Comparison of ENCODE assay signal across 8 mouse cellular contexts in genomic region chr11:42418996-42419782, GRCm38 (mm10). TPM values are rescaled to one million over a fixed set of nuclear protein-coding genes. Genes with fewer than 3 reads are reported as not detected.
DNase-seq lines count a peak whose midpoint lies in the region; ATAC-seq lines count a peak whose summit lies in the region.

Gabrb2 (plus strand) TSS chr11:42419757.

- no peak within 1 kb of the TSS for H3K27ac ChIP-seq in heart, embryonic 11.5 days (ENCODE audit: low read depth, low read length)
- no peak within 1 kb of the TSS for H3K27ac ChIP-seq in embryonic facial prominence, embryonic 15.5 days (replicated peaks)
- peak within 1 kb of the TSS; percentile 82 for H3K27ac ChIP-seq in neural tube, embryonic 15.5 days (replicated peaks)

- H3K4me3 ChIP-seq in heart, embryonic 11.5 days (ENCODE audit: low read depth, low read length), result peak within 1 kb of the TSS; percentile 52
- peak within 1 kb of the TSS; percentile 48 for H3K4me3 ChIP-seq in embryonic facial prominence, embryonic 15.5 days (replicated peaks)
- H3K4me3 ChIP-seq in neural tube, embryonic 15.5 days (replicated peaks), result peak within 1 kb of the TSS; percentile 66

- intact Hi-C loops in left cerebral cortex, postnatal 25 days (cut with DNase I), result no loop called here

- ATAC-seq in heart, embryonic 11.5 days (replicated peaks; ENCODE audit: insufficient number of reproducible peaks, low FRiP score, low TSS enrichment), result no peak
- ATAC-seq in embryonic facial prominence, embryonic 15.5 days (ENCODE audit: insufficient number of reproducible peaks, low FRiP score, low TSS enrichment, low read depth), result no peak
- ATAC-seq in neural tube, embryonic 15.5 days (ENCODE audit: low FRiP score), result peak; percentile 25

- H3K4me2 ChIP-seq in heart, embryonic 11.5 days, result peak within 1 kb of the TSS; percentile 84
- H3K4me2 ChIP-seq in embryonic facial prominence, embryonic 15.5 days (replicated peaks), result peak within 1 kb of the TSS; percentile 88
- H3K4me2 ChIP-seq in neural tube, embryonic 15.5 days, result peak within 1 kb of the TSS; percentile 84

- peak within 1 kb of the TSS; percentile 65 for H3K9ac ChIP-seq in heart, embryonic 11.5 days (ENCODE audit: low read depth, low read length)
- H3K9ac ChIP-seq in embryonic facial prominence, embryonic 15.5 days, result no peak within 1 kb of the TSS
- H3K9ac ChIP-seq in neural tube, embryonic 15.5 days (replicated peaks), result peak within 1 kb of the TSS; percentile 76

- no peaks in the 10 kb centered on the region for H3K36me3 ChIP-seq in heart, embryonic 11.5 days (ENCODE audit: control insufficient read depth, insufficient read depth, low read length)
- H3K36me3 ChIP-seq in embryonic facial prominence, embryonic 15.5 days, result no peaks in the 10 kb centered on the region
- H3K36me3 ChIP-seq in neural tube, embryonic 15.5 days, result no peaks in the 10 kb centered on the region

- no peaks in the 10 kb centered on the region for H3K27me3 ChIP-seq in heart, embryonic 11.5 days (ENCODE audit: control insufficient read depth, insufficient read depth, low read length)
- peaks cover 12% of the 10 kb centered on the region for H3K27me3 ChIP-seq in embryonic facial prominence, embryonic 15.5 days
- H3K27me3 ChIP-seq in neural tube, embryonic 15.5 days (replicated peaks), result no peaks in the 10 kb centered on the region

- H3K4me1 ChIP-seq in heart, embryonic 11.5 days (ENCODE audit: control insufficient read depth, insufficient read depth, low read length), result no peaks in the 10 kb centered on the region
- H3K4me1 ChIP-seq in embryonic facial prominence, embryonic 15.5 days, result 0 out of 2 replicates have a peak, but pooled peaks cover 3% of the 10 kb centered on the region
- H3K4me1 ChIP-seq in neural tube, embryonic 15.5 days, result peaks cover 20% of the 10 kb centered on the region

- no peak for DNase-seq in heart, adult 8-10 months (ENCODE audit: low spot score)
- peak; percentile 7 for DNase-seq in ES-CJ7 (ENCODE audit: low read depth, low spot score)
- DNase-seq in left cerebral cortex, postnatal 25 days (ENCODE audit: low spot score in 2 of 2), result no peak
- DNase-seq in adipocyte (ENCODE audit: low spot score), result no peak
- no peak for DNase-seq in kidney, postnatal 14 days

- 26% methylated on average over 18 of the region's 20 CpGs for WGBS in heart, embryonic 11.5 days (ENCODE audit: insufficient replicate concordance)
- WGBS in embryonic facial prominence, embryonic 15.5 days, result 26% methylated on average over 20 of the region's 20 CpGs
- WGBS in neural tube, embryonic 15.5 days, result 26% methylated on average over 19 of the region's 20 CpGs

- no peaks in the 10 kb centered on the region for H3K9me3 ChIP-seq in heart, embryonic 11.5 days (replicated peaks; ENCODE audit: control insufficient read depth, low read length)
- no peaks in the 10 kb centered on the region for H3K9me3 ChIP-seq in embryonic facial prominence, embryonic 15.5 days (replicated peaks)
- no peaks in the 10 kb centered on the region for H3K9me3 ChIP-seq in neural tube, embryonic 15.5 days (replicated peaks)

RNA-seq across cellular contexts. Expression of gene Gabrb2, which starts in this region (rescaled TPM):
- polyA plus RNA-seq in heart, embryonic 11.5 days (2014; fragmentation: Nextera tagmentation; extraction: Ambion mirVana), result 1.8 and 2.2 TPM in 2 replicates
- total RNA-seq in heart, adult 8-10 months (2022), result 1 to 10 TPM in 1 of 4 experiments, under 1 TPM in 3; 0.37 to 1.6 (median 0.72) TPM
- 1.3 and 1.7 TPM in 2 replicates for polyA plus RNA-seq in embryonic facial prominence, embryonic 15.5 days (2015; fragmentation: Nextera tagmentation; extraction: Ambion mirVana)
- total RNA-seq in left cerebral cortex, postnatal 25 days (2021), result 100 to 1,000 TPM; 188 to 196 TPM
- 10.7 and 15.3 TPM in 2 replicates for polyA plus RNA-seq in neural tube, embryonic 15.5 days (2015; fragmentation: Nextera tagmentation; extraction: Ambion mirVana)

Comparison
In these comparisons a context has a peak if more than half of its experiments do, and no peak if none do; other contexts are left out.
1. RNA of gene Gabrb2 (total RNA-seq): 188 to 196 TPM in left cerebral cortex, postnatal 25 days; 0.37 to 1.6 TPM in heart, adult 8-10 months; every median in the first group is over 10 times any median in the second.
2. Peak in every context shown above with its lines, with median percentiles within 50 percentile points of each other: H3K4me2 ChIP-seq and H3K4me3 ChIP-seq.